Mouse (Mus musculus) forebrain, embryonic 12.5 days (tissue): ENCODE measurements around the gene Tdgf1. TPM values are rescaled to one million over a fixed set of nuclear protein-coding genes. Genes with fewer than 3 reads are reported as not detected.

Source experiments
- ATAC-seq: fragments of 200-750 bp; cut with Nextera tagmentation; 2 replicates; pipeline ENCODE4 v1.8.0; 2017; ENCODE audit warnings: moderate TSS enrichment; ENCODE audit not compliant: low FRiP score
- H3K27ac ChIP-seq: fragments of 300-500 bp; sonication (generic); 2 replicates; pipeline ENCODE4 v1.5.1; 2016; ENCODE audit warnings: mild to moderate bottlenecking
- H3K27me3 ChIP-seq: fragments of 300-500 bp; sonication (generic); 2 replicates; pipeline ENCODE4 v1.6.1; 2016; ENCODE audit warnings: mild to moderate bottlenecking
- H3K36me3 ChIP-seq: fragments of 300-500 bp; sonication (generic); replicated peaks from 2 replicates; pipeline ENCODE4 v1.6.1; 2016; ENCODE audit warnings: mild to moderate bottlenecking
- H3K4me1 ChIP-seq: fragments of 300-500 bp; sonication (generic); 2 replicates; pipeline ENCODE4 v1.6.1; 2016
- H3K4me2 ChIP-seq: fragments of 300-500 bp; sonication (generic); 2 replicates; pipeline ENCODE4 v1.6.1; 2016; ENCODE audit warnings: mild to moderate bottlenecking, moderate library complexity
- H3K4me3 ChIP-seq: fragments of 300-500 bp; sonication (generic); replicated peaks from 2 replicates; pipeline ENCODE4 v1.5.1; 2016; ENCODE audit warnings: mild to moderate bottlenecking
- H3K9ac ChIP-seq: fragments of 300-500 bp; sonication (generic); 2 replicates; pipeline ENCODE4 v1.6.1; 2016; ENCODE audit warnings: mild to moderate bottlenecking
- H3K9me3 ChIP-seq: fragments of 300-500 bp; sonication (generic); 2 replicates; pipeline ENCODE4 v1.6.1; 2016
- WGBS: fragments of 180-500 bp; shearing (Covaris S2); methylation state at CpG from one replicate; pipeline ENCODE4 v1.1.7; 2016; 5-methylcytosine and 5-hydroxymethylcytosine counted together
- polyA plus RNA-seq: library from polyadenylated mRNA; unstranded; fragments of >200 nt; fragmentation: Nextera tagmentation; extraction: Ambion mirVana; gene quantifications from 2 replicates; pipeline ENCODE4 v1.2.1, GENCODE M21; 2016

Tdgf1 gene
- not detected in 2 replicates for polyA plus RNA-seq

- H3K27me3 ChIP-seq, result peaks cover 67% of the 10 kb centered on the region
- peak within 1 kb of the TSS; percentile 17; the same call in 1 of the 2 replicates for H3K9ac ChIP-seq
- H3K4me3 ChIP-seq, result no peak within 1 kb of the TSS
- 13% methylated on average over 11 of the region's 11 CpGs for WGBS
- no peak within 1 kb of the TSS for H3K27ac ChIP-seq
- ATAC-seq, result no peak
- H3K4me2 ChIP-seq, result peak within 1 kb of the TSS; percentile 37
- no peaks in the 10 kb centered on the region for H3K36me3 ChIP-seq
- H3K9me3 ChIP-seq, result no peaks in the 10 kb centered on the region
- peaks cover 19% of the 10 kb centered on the region for H3K4me1 ChIP-seq
Measured at GRCm38 (mm10) chr9:110945926-110946325, at the start of gene Tdgf1. Tdgf1 (minus strand) TSS chr9:110946158.

GRCm38 (mm10) chr9:110994716-110995172 is 48.8 kb upstream of the Tdgf1 start:
- Histone ChIP-seq H3K9ac (no peak overlapping the region), H3K27ac (peak overlapping the region; percentile 39; the same call in 1 of the 2 replicates), H3K36me3 (no peaks in the 10 kb centered on the region), H3K9me3 (no peaks in the 10 kb centered on the region), H3K4me2 (peak overlapping the region; percentile 50), H3K4me1 (no peaks in the 10 kb centered on the region), H3K27me3 (peaks cover 4% of the 10 kb centered on the region; the same call in 1 of the 2 replicates), H3K4me3 (peak overlapping the region; percentile 40)
- 8% methylated on average over 13 of the region's 13 CpGs for WGBS
- ATAC-seq, result peak; percentile 91

DNA sequence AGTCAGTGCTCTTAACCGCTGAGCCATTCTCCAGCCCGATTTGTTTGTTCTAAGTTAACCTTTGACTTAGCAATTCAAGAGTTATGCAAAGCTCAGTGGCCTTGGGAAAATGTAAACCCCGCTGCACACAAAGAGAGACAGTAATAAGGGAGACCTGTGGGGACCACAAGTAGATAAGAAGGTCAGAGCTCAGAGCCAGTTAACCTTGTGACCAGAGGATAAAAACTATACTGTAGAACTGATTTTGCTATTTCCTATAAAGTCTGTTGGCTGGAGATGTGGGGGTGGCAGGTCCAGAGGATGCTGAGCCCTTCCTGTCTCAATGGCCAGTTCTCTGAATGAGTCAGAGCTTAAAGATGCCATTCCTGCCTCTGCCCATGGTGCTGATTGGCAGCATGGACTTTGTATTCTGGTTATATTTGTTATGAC is 47.3 kb upstream of the Tdgf1 start:
- Histone ChIP-seq H3K9me3 (no peaks in the 10 kb centered on the region), H3K4me3 (no peak overlapping the region), H3K36me3 (no peaks in the 10 kb centered on the region), H3K9ac (no peak overlapping the region), H3K4me1 (no peaks in the 10 kb centered on the region), H3K27ac (no peak overlapping the region), H3K4me2 (no peak overlapping the region), H3K27me3 (peaks cover 4% of the 10 kb centered on the region; the same call in 1 of the 2 replicates)
- ATAC-seq, result no peak
- WGBS, result 49% methylated on average over 3 of the region's 3 CpGs

DNA sequence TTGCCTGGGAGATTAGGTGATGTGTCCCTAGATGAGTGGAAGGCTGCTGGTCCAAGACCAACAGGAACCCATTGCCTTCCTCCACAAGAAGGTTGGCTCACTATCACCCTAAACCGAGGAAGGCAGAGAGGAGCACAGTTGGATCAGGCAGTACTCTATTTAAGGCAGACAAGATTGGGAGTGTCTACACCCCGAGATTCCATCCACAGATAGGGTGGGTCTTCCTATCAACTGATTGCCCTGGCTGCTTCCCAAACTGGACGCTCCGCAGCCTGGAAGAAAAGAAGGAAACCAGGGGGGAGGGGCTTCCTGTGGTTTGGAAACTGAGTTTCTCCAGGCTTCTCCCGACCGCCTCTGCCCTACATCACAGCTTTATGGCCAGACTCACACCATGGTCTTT is 44.2 kb upstream of the Tdgf1 start, which contains the start of gene Rtp3:
Rtp3 (minus strand) TSS at position 380 of the 400 bp plus-strand sequence.
- ATAC-seq, result no peak
- Histone ChIP-seq H3K27me3 (peaks cover 4% of the 10 kb centered on the region; the same call in 1 of the 2 replicates), H3K4me1 (no peaks in the 10 kb centered on the region), H3K4me2 (no peak within 1 kb of the TSS), H3K9me3 (no peaks in the 10 kb centered on the region), H3K4me3 (no peak within 1 kb of the TSS), H3K27ac (no peak within 1 kb of the TSS), H3K9ac (no peak within 1 kb of the TSS), H3K36me3 (no peaks in the 10 kb centered on the region)
- WGBS, result 74% methylated on average over 6 of the region's 6 CpGs

DNA sequence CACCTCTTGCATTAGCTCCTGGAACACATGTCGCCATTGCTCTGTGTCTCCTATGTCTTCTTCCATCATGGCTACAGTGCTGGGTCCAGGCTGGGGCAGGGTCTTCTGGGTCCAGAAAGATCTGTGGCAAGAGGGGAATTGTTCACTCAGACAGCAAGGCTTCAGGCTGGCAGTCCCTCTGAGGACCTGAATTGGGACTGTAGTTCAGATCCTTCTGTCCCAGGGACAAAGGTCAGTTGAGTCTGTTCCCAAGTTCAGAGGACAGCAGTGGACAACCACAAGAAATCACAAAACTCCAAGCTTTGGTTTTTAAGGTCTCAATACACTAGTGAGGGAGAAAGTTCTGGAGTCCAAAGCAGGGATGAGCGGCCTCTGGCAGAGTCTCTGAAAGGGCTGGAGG is 43.6 kb upstream of the Tdgf1 start:
- no peaks in the 10 kb centered on the region for H3K9me3 ChIP-seq
- no peak overlapping the region for H3K4me2 ChIP-seq
- H3K9ac ChIP-seq, result no peak overlapping the region
- 84% methylated on average over 2 of the region's 2 CpGs for WGBS
- H3K36me3 ChIP-seq, result no peaks in the 10 kb centered on the region
- H3K4me1 ChIP-seq, result no peaks in the 10 kb centered on the region
- no peak overlapping the region for H3K4me3 ChIP-seq
- H3K27me3 ChIP-seq, result peaks cover 4% of the 10 kb centered on the region; the same call in 1 of the 2 replicates
- H3K27ac ChIP-seq, result no peak overlapping the region
- no peak for ATAC-seq

- H3K36me3 ChIP-seq, result no peaks in the 10 kb centered on the region
- ATAC-seq, result no peak
- H3K4me2 ChIP-seq, result no peak overlapping the region
- 68% methylated on average over 4 of the region's 4 CpGs for WGBS
- H3K4me1 ChIP-seq, result no peaks in the 10 kb centered on the region
- H3K4me3 ChIP-seq, result no peak overlapping the region
- H3K9ac ChIP-seq, result no peak overlapping the region
- no peak overlapping the region for H3K27ac ChIP-seq
- peaks cover 4% of the 10 kb centered on the region; the same call in 1 of the 2 replicates for H3K27me3 ChIP-seq
- no peaks in the 10 kb centered on the region for H3K9me3 ChIP-seq
Measured at GRCm38 (mm10) chr9:110989141-110989540, 43.2 kb upstream of the Tdgf1 start.

DNA sequence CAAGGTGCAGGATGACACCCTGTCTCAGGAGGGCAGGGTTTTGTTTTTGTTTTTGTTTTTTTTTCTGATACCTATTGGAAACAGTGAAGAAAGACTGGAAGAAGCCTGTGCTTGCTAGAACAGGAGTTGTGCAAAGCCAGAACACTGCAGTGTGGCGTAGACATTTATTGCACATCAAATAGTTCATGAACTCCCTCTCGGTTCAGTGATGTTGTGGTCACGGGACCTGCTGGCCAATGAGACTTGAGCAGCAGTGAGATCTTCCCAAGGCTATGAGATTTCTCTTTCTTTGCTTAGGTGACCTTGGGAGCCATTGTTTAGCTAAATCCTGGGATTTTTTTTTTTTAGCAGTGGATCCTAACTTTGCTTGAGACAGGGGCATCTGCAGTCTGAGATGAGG is 42.1 kb upstream of the Tdgf1 start:
- no peaks in the 10 kb centered on the region for H3K36me3 ChIP-seq
- WGBS, result 84% methylated on average over 3 of the region's 3 CpGs
- no peak overlapping the region for H3K4me3 ChIP-seq
- H3K27me3 ChIP-seq, result peaks cover 4% of the 10 kb centered on the region; the same call in 1 of the 2 replicates
- no peak overlapping the region for H3K4me2 ChIP-seq
- H3K27ac ChIP-seq, result no peak overlapping the region
- no peak overlapping the region for H3K9ac ChIP-seq
- no peaks in the 10 kb centered on the region for H3K4me1 ChIP-seq
- ATAC-seq, result no peak
- H3K9me3 ChIP-seq, result no peaks in the 10 kb centered on the region

DNA sequence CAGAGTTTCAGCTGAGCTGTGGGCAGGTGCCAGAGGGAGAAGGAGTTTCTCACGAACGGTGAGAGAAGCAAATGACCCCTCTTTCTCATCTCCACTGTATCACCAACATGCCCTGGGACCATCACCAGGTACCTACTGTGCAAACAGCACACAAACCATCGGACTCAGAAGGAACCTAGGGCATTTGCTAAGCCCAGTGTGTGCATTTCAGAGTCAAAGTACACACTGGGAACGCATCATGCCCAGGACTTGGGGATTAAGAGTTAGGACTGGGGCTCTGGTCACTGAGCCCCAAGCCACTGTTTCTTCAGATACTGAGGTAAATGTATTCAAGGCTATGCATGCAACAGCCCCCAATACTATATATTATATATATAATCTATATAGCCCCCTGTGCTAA is 41.4 kb upstream of the Tdgf1 start:
- peaks cover 4% of the 10 kb centered on the region; the same call in 1 of the 2 replicates for H3K27me3 ChIP-seq
- 65% methylated on average over 4 of the region's 4 CpGs for WGBS
- H3K9me3 ChIP-seq, result no peaks in the 10 kb centered on the region
- no peak overlapping the region for H3K9ac ChIP-seq
- no peak for ATAC-seq
- no peaks in the 10 kb centered on the region for H3K36me3 ChIP-seq
- no peak overlapping the region for H3K4me2 ChIP-seq
- no peaks in the 10 kb centered on the region for H3K4me1 ChIP-seq
- no peak overlapping the region for H3K27ac ChIP-seq
- no peak overlapping the region for H3K4me3 ChIP-seq

GRCm38 (mm10) chr9:110985951-110986350 is 40.0 kb upstream of the Tdgf1 start:
- Histone ChIP-seq H3K27ac (no peak overlapping the region), H3K36me3 (no peaks in the 10 kb centered on the region), H3K4me2 (no peak overlapping the region), H3K9me3 (no peaks in the 10 kb centered on the region), H3K27me3 (no peaks in the 10 kb centered on the region), H3K4me3 (no peak overlapping the region), H3K4me1 (no peaks in the 10 kb centered on the region), H3K9ac (no peak overlapping the region)
- no peak for ATAC-seq
- WGBS, result 91% methylated on average over 8 of the region's 8 CpGs

GRCm38 (mm10) chr9:110985541-110985940 is 39.6 kb upstream of the Tdgf1 start:
- H3K4me3 ChIP-seq, result no peak overlapping the region
- no peaks in the 10 kb centered on the region for H3K9me3 ChIP-seq
- no peaks in the 10 kb centered on the region for H3K27me3 ChIP-seq
- no peak overlapping the region for H3K9ac ChIP-seq
- no peak for ATAC-seq
- WGBS, result 89% methylated on average over 5 of the region's 5 CpGs
- H3K4me1 ChIP-seq, result no peaks in the 10 kb centered on the region
- no peak overlapping the region for H3K27ac ChIP-seq
- H3K36me3 ChIP-seq, result no peaks in the 10 kb centered on the region
- no peak overlapping the region for H3K4me2 ChIP-seq

- no peak overlapping the region for H3K27ac ChIP-seq
- H3K36me3 ChIP-seq, result no peaks in the 10 kb centered on the region
- H3K9me3 ChIP-seq, result no peaks in the 10 kb centered on the region
- no peak for ATAC-seq
- no peaks in the 10 kb centered on the region for H3K4me1 ChIP-seq
- H3K9ac ChIP-seq, result no peak overlapping the region
- 91% methylated on average over 9 of the region's 9 CpGs for WGBS
- no peaks in the 10 kb centered on the region for H3K27me3 ChIP-seq
- H3K4me3 ChIP-seq, result no peak overlapping the region
- no peak overlapping the region for H3K4me2 ChIP-seq
Measured at GRCm38 (mm10) chr9:110984096-110984495, 38.1 kb upstream of the Tdgf1 start.

GRCm38 (mm10) chr9:110982351-110982750 is 36.4 kb upstream of the Tdgf1 start:
- ATAC-seq, result no peak
- WGBS, result 59% methylated on average over 4 of the region's 4 CpGs

GRCm38 (mm10) chr9:110979411-110979810 is 33.5 kb upstream of the Tdgf1 start:
- Histone ChIP-seq H3K4me1 (no peaks in the 10 kb centered on the region), H3K27me3 (no peaks in the 10 kb centered on the region), H3K9me3 (no peaks in the 10 kb centered on the region), H3K4me2 (no peak overlapping the region), H3K27ac (no peak overlapping the region), H3K36me3 (no peaks in the 10 kb centered on the region), H3K4me3 (no peak overlapping the region), H3K9ac (no peak overlapping the region)
- no peak for ATAC-seq
- 96% methylated on average over 11 of the region's 11 CpGs for WGBS

More at GRCm38 (mm10) chr9:110982351-110982750, 36.4 kb upstream of the Tdgf1 start:
- Histone ChIP-seq H3K9me3 (no peaks in the 10 kb centered on the region), H3K4me1 (no peaks in the 10 kb centered on the region), H3K27me3 (no peaks in the 10 kb centered on the region), H3K4me3 (no peak overlapping the region), H3K27ac (no peak overlapping the region), H3K36me3 (no peaks in the 10 kb centered on the region), H3K9ac (no peak overlapping the region), H3K4me2 (no peak overlapping the region)
